Mouse (Mus musculus): ENCODE data around the gene Lgals9. TPM values are rescaled to one million over a fixed set of nuclear protein-coding genes. Genes with fewer than 3 reads are reported as not detected.
"Not testable (repeated sequence)": the region's sequence is repeated elsewhere in the genome, so short reads cannot be mapped to it uniquely, and the experiment has no call there.

Gene Lgals9
- polyA plus RNA-seq, 1 experiment, result 10.7 TPM

- H3K4me1 ChIP-seq (ENCODE audit: control insufficient read depth, insufficient read depth, low read length), result no peaks in the 10 kb centered on the region
- no peak for TF ChIP-seq CTCF (IDR thresholded peaks at IDR 0.05; ENCODE audit: low read depth, low read length)
- peaks cover 2% of the 10 kb centered on the region for H3K36me3 ChIP-seq (ENCODE audit: control insufficient read depth, insufficient read depth, low read length, poor library complexity, severe bottlenecking)
- peaks cover 39% of the 10 kb centered on the region for H3K9me3 ChIP-seq (replicated peaks; ENCODE audit: control insufficient read depth, insufficient read depth, low read length, poor library complexity, severe bottlenecking)
- no peak overlapping the region for H3K4me3 ChIP-seq (ENCODE audit: low read depth, low read length)
- no peaks in the 10 kb centered on the region for H3K27me3 ChIP-seq (ENCODE audit: control insufficient read depth, insufficient read depth, low read length, poor library complexity, severe bottlenecking)
- H3K9ac ChIP-seq (ENCODE audit: low read depth, poor library complexity, severe bottlenecking), result no peak overlapping the region
- H3K27ac ChIP-seq (ENCODE audit: insufficient read depth, low read length), result no peak overlapping the region
These were observed 5.3 kb upstream of the Lgals9 start for GRCm38 (mm10) chr11:78990096-78990495.

- H3K4me1 ChIP-seq (ENCODE audit: control insufficient read depth, insufficient read depth, low read length); H3K4me3 ChIP-seq (ENCODE audit: low read depth, low read length); H3K27ac ChIP-seq (ENCODE audit: insufficient read depth, low read length); H3K27me3 ChIP-seq (ENCODE audit: control insufficient read depth, insufficient read depth, low read length, poor library complexity, severe bottlenecking); H3K9ac ChIP-seq (ENCODE audit: low read depth, poor library complexity, severe bottlenecking); H3K36me3 ChIP-seq (ENCODE audit: control insufficient read depth, insufficient read depth, low read length, poor library complexity, severe bottlenecking): not testable (repeated sequence)
- H3K9me3 ChIP-seq (replicated peaks; ENCODE audit: control insufficient read depth, insufficient read depth, low read length, poor library complexity, severe bottlenecking), result peaks cover 34% of the 10 kb centered on the region
These were observed 4.5 kb upstream of the Lgals9 start for GRCm38 (mm10) chr11:78989206-78989605.

- Histone ChIP-seq H3K4me3 (ENCODE audit: low read depth, low read length) (no peak overlapping the region), H3K9me3 (replicated peaks; ENCODE audit: control insufficient read depth, insufficient read depth, low read length, poor library complexity, severe bottlenecking) (peaks cover 30% of the 10 kb centered on the region), H3K36me3 (ENCODE audit: control insufficient read depth, insufficient read depth, low read length, poor library complexity, severe bottlenecking) (peaks cover 2% of the 10 kb centered on the region; the same call in 1 of the 2 replicates), H3K4me1 (ENCODE audit: control insufficient read depth, insufficient read depth, low read length) (no peaks in the 10 kb centered on the region), H3K9ac (ENCODE audit: low read depth, poor library complexity, severe bottlenecking) (no peak overlapping the region), H3K27me3 (ENCODE audit: control insufficient read depth, insufficient read depth, low read length, poor library complexity, severe bottlenecking) (no peaks in the 10 kb centered on the region), H3K27ac (ENCODE audit: insufficient read depth, low read length) (no peak overlapping the region)
- TF ChIP-seq CTCF (IDR thresholded peaks at IDR 0.05; ENCODE audit: low read depth, low read length) (no peak), EP300 (IDR thresholded peaks at IDR 0.05; ENCODE audit: insufficient read depth, low read depth, low read length) (no peak), POLR2A (IDR thresholded peaks at IDR 0.05; ENCODE audit: insufficient read depth, low read length) (no peak)
These were observed 1.7 kb upstream of the Lgals9 start for GRCm38 (mm10) chr11:78986311-78987002.

GRCm38 (mm10) chr11:78985505-78985904, 759 bp upstream of the Lgals9 start:
- Histone ChIP-seq H3K27ac (ENCODE audit: insufficient read depth, low read length) (no peak overlapping the region), H3K27me3 (ENCODE audit: control insufficient read depth, insufficient read depth, low read length, poor library complexity, severe bottlenecking) (no peaks in the 10 kb centered on the region), H3K9me3 (replicated peaks; ENCODE audit: control insufficient read depth, insufficient read depth, low read length, poor library complexity, severe bottlenecking) (peaks cover 24% of the 10 kb centered on the region), H3K36me3 (ENCODE audit: control insufficient read depth, insufficient read depth, low read length, poor library complexity, severe bottlenecking) (peaks cover 2% of the 10 kb centered on the region; the same call in 1 of the 2 replicates), H3K4me1 (ENCODE audit: control insufficient read depth, insufficient read depth, low read length) (no peaks in the 10 kb centered on the region), H3K4me3 (ENCODE audit: low read depth, low read length) (no peak overlapping the region), H3K9ac (ENCODE audit: low read depth, poor library complexity, severe bottlenecking) (no peak overlapping the region)
- no peak for TF ChIP-seq CTCF (IDR thresholded peaks at IDR 0.05; ENCODE audit: low read depth, low read length)
- no peak for TF ChIP-seq POLR2A (IDR thresholded peaks at IDR 0.05; ENCODE audit: insufficient read depth, low read length)
- TF ChIP-seq EP300 (IDR thresholded peaks at IDR 0.05; ENCODE audit: insufficient read depth, low read depth, low read length), result no peak

- no peak for TF ChIP-seq EP300 (IDR thresholded peaks at IDR 0.05; ENCODE audit: insufficient read depth, low read depth, low read length)
- TF ChIP-seq POLR2A (IDR thresholded peaks at IDR 0.05; ENCODE audit: insufficient read depth, low read length), result no peak
- no peak for TF ChIP-seq CTCF (IDR thresholded peaks at IDR 0.05; ENCODE audit: low read depth, low read length)
These were observed 1.2 kb downstream of the Lgals9 start for GRCm38 (mm10) chr11:78983539-78983938.

GRCm38 (mm10) chr11:78982513-78983291, 2.0 kb downstream of the Lgals9 start:
- peaks cover under 1% of the 10 kb centered on the region; the same call in 1 of the 2 replicates for H3K9me3 ChIP-seq (replicated peaks; ENCODE audit: control insufficient read depth, insufficient read depth, low read length, poor library complexity, severe bottlenecking)
- TF ChIP-seq CTCF (IDR thresholded peaks at IDR 0.05; ENCODE audit: low read depth, low read length) (no peak), EP300 (IDR thresholded peaks at IDR 0.05; ENCODE audit: insufficient read depth, low read depth, low read length) (no peak), POLR2A (IDR thresholded peaks at IDR 0.05; ENCODE audit: insufficient read depth, low read length) (no peak)

More at GRCm38 (mm10) chr11:78983539-78983938, 1.2 kb downstream of the Lgals9 start:
- Histone ChIP-seq H3K9me3 (replicated peaks; ENCODE audit: control insufficient read depth, insufficient read depth, low read length, poor library complexity, severe bottlenecking) (peaks cover 7% of the 10 kb centered on the region), H3K9ac (ENCODE audit: low read depth, poor library complexity, severe bottlenecking) (no peak overlapping the region), H3K27me3 (ENCODE audit: control insufficient read depth, insufficient read depth, low read length, poor library complexity, severe bottlenecking) (no peaks in the 10 kb centered on the region), H3K27ac (ENCODE audit: insufficient read depth, low read length) (no peak overlapping the region), H3K4me1 (ENCODE audit: control insufficient read depth, insufficient read depth, low read length) (no peaks in the 10 kb centered on the region), H3K36me3 (ENCODE audit: control insufficient read depth, insufficient read depth, low read length, poor library complexity, severe bottlenecking) (peaks cover 1% of the 10 kb centered on the region; the same call in 1 of the 2 replicates), H3K4me3 (ENCODE audit: low read depth, low read length) (no peak overlapping the region)

More at GRCm38 (mm10) chr11:78982513-78983291, 2.0 kb downstream of the Lgals9 start:
- H3K9ac ChIP-seq (ENCODE audit: low read depth, poor library complexity, severe bottlenecking), result no peak overlapping the region
- no peaks in the 10 kb centered on the region for H3K4me1 ChIP-seq (ENCODE audit: control insufficient read depth, insufficient read depth, low read length)
- no peak overlapping the region for H3K27ac ChIP-seq (ENCODE audit: insufficient read depth, low read length)
- no peak overlapping the region for H3K4me3 ChIP-seq (ENCODE audit: low read depth, low read length)
- H3K36me3 ChIP-seq (ENCODE audit: control insufficient read depth, insufficient read depth, low read length, poor library complexity, severe bottlenecking), result no peaks in the 10 kb centered on the region
- H3K27me3 ChIP-seq (ENCODE audit: control insufficient read depth, insufficient read depth, low read length, poor library complexity, severe bottlenecking), result no peaks in the 10 kb centered on the region

All from ES-Bruce4 (cell line).